Mouse (Mus musculus) c-Kit-positive CD71-negative TER-119-negative erythroid progenitor cells, embryonic 14.5 days (primary cell): ENCODE data around the gene Tha1.
A peak's percentile ranks its signal among the peaks of the same experiment; 100 is the strongest.

Experiments used
- DNase-seq: peaks from one replicate; pipeline ENCODE4 v3.0.0-alpha.2; 2013; ENCODE audit warnings: low read depth

Gene Tha1

DNA sequence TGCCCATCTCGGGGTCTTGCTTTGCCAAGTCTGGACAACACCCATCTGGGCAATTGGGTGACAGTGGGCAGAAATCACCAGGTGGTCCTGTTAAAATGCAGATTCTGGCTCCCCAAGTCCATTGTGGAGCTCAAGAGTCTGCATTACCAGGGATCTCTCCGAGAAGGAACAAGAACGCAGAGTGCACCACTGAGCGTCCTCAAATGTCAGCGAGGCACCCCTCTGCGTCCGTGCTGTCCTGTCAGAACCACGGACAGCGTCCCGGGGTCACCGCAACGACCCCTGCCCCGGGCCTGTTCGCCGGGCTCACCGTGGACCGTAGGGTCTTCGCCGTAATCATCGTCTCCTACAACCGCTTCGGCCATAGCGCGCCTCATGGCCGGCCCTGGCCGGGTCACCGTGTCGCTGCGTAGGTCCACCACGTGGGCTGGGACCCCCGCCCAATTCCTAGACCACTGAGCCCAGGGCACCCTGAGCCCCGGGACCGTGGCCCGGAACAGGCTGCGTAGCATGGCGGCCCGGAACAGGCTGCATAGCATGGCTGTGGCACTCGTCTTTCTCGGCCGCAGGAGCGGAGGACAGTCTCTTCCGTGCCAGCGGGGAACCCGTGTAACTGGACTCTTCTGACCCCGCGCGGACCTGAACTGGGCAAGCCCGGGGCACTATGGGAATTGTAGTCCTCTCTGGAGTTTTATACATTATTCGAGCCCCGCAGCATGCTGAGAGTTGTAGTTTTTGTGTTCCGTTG lies at the start of gene Tha1:
Gene Tha1 (minus strand): TSS at position 621 of the 748 bp plus-strand sequence.
- DNase-seq: no peak

DNA sequence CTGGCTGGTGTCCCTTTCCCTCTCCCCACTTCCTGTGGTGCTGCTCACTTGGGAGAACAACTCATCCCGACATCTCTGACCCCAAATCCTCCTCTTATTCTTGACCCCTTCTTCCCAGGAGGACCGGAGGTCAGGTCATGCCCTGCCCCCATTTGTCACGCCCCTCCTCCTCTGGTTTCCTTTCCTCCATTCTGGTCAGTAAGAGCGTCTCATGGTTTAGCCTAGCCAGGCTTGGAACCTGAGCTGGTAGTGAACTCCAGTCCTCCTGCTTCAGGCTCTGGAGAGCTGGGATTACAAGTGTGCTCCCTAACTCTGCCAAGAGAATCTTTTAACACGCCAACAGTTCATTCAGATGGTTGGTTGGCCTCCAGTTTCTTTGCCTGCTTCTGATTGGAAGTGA lies 45.9 kb upstream of the Tha1 start:
- no peak for DNase-seq

DNA sequence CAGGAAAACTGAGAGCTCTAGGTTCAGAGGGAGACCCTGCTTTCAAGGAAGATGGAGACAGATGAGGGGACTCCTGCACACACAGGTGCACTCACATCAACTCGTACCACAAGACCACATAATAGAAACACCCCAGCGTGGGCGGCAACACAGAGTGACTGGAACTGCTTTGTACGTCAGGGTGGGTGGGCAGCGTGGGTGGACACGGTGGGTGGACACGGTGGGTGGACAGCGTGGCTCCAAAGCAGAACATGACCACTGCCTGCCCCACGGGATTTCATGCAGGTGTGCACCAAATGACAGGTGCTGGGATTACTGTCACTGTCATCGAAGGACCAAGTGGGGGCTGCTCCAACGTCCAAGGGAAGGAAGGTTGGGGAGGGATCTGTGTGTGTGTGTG lies 45.3 kb upstream of the Tha1 start:
- DNase-seq: no peak

- DNase-seq: no peak
Measured at GRCm38 (mm10) chr11:117915837-117916236, 42.6 kb upstream of the Tha1 start.

DNA sequence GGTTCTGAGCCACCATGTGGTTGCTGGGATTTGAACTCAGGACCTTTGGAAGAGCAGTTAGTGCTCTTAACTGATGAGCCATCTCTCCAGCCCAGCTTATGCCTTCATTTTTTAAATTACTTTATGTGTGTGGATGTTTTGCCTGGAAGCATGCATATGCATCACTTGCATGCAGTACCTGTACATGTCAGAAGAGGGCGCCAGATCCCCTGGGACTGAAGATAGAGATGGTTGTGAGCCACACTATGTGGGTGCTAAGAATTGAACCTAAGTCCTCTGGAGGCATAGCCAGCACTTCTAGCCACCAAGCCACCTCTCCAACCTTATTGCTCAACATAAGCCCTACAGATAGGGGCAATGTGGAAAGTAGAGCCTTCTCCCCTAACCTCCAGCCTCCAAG lies 42.1 kb upstream of the Tha1 start:
- no peak for DNase-seq

- DNase-seq: no peak
Measured at GRCm38 (mm10) chr11:117914531-117914930, 41.2 kb upstream of the Tha1 start.

DNA sequence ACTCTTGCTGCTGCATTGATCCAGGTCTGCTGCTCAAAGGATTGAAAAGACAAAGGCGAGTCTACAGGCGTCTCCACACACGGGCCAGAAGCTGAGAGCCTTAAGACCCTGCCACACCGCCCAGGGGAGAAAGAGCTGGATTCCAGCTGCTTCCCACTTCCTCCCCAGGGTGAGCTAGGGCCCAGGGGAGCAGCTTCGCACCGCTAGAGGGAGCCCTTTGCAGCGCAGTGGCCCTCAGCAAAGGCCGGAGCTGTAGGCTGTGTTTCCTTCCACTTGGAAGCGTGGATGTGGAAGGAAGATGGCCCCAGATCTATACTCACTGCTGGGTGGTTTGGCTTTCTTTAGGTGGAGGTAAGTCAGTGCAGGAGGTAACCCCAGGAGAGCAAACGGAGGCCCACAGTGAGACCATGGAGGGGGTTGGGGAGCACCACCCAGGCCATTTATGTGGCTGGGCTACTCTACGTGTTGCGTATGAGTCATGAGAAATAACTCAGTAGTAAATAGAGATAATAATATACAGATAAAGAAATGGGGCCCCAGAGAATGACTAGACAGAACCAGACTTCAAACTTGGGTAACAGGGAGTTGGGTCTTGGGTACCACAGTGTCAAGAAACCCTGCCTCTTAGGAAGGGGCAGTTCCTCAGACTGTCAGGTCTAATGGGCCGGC lies 39.5 kb upstream of the Tha1 start:
- DNase-seq: peak; percentile 61

- no peak for DNase-seq
Measured at GRCm38 (mm10) chr11:117909337-117909736, 36.1 kb upstream of the Tha1 start.

- DNase-seq: no peak
Measured at GRCm38 (mm10) chr11:117904442-117904841, 31.2 kb upstream of the Tha1 start.

GRCm38 (mm10) chr11:117902282-117902681 lies 29.0 kb upstream of the Tha1 start:
- DNase-seq: no peak

DNA sequence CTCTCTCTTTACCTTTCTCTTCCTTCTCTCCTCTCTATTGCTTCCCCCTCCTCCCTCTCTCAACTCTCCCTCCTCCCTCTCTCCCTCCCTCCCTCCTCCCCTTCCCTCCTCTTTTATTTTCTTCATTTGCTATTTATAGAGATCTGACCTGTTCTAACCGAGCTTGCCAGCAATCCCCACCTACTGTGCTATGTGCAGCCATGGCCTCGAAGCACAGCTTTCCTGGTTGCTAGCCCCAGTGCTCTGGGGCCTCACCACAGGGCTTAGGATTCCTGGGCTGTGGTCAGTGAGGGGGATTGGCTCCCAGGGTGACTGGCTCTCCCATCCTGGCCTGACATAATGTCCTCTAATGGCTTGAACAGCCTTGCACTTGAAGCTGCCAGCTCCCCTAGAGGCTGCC lies 23.3 kb upstream of the Tha1 start:
- no peak for DNase-seq

DNA sequence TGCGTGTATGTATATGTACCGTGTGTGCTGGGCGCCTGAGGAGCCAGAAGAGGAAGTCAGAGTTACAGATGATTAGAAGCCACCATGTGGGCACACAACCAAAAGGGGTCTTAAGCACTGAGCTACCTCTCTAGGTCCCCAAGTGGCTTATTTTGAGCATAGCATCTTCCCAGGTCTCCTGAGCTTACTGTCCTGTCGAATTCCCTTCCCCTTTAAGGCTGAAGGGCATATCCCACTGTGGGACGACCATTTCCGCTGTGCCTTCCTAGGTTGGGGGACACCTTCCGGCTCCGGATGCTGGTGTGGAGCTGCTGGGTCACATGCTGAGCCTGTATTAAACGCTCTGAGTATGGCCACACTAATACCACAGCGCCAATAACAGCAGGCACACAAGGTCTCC lies 21.4 kb upstream of the Tha1 start:
- DNase-seq: no peak

DNA sequence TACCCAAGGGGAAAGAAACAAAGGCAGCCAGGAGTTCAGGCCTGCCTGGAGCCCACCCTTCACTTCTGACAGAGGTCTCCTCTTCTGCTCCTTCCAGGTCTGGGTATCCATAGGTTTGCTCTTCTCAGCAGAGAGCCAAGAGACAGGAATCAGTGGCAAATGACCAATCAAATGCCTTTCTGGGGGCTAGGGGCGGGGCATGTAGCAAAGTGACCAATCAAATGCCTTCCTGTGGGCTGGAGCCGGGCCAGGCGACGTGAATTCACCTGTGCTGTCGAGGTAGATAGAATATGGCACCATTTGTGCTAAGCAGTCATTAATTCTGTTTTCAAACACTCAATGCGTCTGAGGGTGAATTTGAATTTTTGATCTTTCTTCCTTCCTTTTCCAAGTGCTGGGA lies 18.9 kb upstream of the Tha1 start:
- no peak for DNase-seq

GRCm38 (mm10) chr11:117891581-117892175 lies 18.4 kb upstream of the Tha1 start:
- no peak for DNase-seq

- no peak for DNase-seq
Measured at GRCm38 (mm10) chr11:117890519-117891282, 17.4 kb upstream of the Tha1 start.

DNA sequence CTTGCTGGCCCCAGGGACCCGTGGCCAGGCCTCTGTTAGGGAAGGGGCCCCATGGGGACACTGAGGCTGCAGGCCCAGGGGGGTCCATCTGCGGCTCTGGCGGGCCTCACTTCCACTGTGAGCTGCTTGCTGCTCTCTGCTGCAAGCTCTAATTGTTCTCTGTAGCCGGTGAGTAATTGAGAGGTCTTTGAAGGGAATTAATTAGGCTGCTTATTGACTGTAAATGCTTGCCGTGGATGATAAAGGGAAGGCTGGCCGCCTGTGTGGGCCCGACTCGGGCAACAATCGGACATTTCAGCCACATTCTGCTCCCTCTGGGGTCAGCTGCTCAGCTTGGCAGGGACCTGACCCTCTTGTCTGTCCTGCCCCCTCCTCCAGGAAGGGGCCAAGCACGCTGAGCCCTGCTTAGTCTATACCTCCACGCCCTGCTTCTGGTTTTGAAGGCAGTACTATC lies 16.6 kb upstream of the Tha1 start:
- no peak for DNase-seq

DNA sequence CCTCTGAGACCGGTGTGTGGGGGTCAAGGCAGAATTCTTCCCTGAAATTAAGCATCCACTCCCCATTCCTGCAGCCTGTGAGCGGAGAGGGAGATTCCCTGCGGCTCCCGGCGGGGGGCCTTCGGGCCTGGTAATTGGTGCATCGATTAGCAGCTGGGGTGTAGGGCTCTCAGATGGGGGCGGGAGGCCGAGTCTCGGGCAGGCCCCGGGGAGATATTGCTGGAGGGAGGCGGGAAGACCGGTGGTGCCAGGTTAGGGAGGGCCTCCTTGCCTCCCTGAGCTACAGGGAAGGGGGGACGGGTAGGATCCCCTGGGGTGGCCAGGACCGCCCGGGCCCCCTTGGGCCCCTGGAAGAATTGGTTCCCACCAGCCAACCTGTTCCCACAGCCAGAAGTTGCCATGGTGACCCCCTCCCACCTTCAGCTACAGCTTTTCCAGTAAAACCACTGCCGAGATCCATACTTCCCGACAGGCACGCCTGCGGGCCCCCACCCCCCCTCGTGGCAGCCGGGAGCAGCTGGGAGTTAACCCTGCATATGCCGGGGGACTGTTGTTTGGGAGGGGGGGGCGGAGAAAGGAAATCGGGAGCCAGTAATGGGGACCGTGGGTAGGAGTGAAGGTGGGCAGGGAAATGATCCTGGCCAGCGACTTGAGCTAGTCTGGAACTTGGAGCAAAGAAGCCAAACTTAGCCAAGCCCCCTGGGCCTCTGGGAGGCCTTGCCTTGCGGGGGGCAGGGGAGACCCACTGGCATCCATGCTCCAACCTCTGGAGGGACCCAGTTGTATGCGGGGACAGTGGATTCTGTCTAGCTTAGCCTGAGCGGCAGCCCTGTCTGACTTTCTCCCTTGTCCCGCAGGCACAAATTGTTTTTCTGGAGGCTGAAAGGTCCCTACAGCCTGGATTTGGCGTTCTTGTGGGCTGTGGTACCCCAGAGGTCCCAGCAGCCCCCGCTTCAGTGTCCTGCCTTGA lies 15.9 kb upstream of the Tha1 start:
- DNase-seq: no peak

DNA sequence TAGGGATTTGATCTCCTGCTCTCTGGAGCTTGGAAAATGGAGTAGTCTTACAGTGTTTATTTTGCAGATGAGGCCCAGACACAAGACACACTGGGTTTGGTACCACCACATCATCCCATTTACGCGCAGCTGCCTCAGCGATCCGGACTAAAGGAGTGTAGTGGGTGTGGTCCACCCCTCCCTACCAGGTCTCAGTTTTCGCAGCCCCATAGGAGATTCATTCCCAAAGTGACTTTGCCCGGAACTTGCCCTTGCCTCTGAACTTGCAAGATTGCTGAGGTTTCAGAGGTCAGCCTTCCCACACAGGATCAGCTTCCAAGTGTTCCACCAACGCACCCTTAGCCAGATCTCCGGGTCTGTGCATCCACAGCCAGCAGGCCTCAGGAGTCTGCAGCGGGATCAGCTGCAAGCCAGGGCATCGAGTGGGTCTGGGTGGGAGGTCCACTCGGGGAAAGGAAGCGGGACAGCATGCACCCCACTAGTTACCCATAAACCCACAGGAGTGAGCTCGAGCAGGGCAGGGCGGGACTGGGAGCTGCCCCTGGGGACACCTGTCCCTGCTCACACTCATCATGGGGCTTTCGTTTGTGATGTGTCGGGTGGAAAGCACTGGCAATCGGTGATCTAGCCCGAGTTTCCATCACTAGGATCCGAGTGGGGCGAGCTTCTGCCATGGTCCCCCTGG lies 15.0 kb upstream of the Tha1 start:
- DNase-seq: no peak

GRCm38 (mm10) chr11:117886000-117886399 lies 12.7 kb upstream of the Tha1 start:
- no peak for DNase-seq

DNA sequence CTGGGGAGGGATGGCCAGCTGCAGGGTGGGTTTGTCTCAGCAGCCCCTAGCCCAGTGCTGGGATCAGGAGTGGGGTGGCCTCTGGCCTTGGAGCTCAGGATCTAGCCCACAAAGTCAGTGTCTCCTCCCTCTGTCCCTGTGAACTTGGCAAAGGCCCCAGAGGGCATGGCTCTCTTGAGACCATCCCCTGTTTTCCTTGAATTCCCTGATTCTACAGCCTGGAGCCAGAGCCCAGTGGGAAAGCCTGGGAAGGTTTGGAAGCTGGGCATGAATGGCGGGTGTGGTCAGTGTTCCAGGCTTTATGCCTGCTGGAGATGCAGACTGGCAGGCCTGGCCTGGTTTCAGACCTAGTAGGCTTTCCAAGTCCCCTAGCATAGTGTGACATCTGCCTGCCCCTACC lies 8.9 kb upstream of the Tha1 start:
- DNase-seq: no peak

DNA sequence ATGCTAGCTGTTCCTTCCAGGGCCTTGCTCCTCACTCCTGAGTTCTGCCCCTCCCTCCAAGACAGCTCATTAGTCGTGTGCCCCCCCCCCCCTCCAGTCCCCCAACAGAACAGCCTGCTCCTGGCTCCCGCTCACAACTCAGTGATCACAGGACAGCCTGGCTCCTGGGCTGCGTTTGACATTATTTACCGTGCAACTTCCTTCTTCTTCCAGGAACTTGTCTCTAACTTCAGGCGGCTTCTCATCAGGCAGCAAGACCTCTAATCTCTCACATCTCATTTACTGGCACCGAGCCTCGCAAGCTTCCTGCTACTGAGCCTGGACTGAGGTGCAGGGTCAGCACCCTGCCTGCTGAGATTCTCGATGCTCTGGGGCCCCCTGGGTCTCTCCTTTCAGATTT lies 8.5 kb upstream of the Tha1 start:
- no peak for DNase-seq
